Mouse (Mus musculus) cortical plate, adult 2 months (tissue): ENCODE results near the gene Sap25.

Experiments
- CTCF ChIP-seq: fragments of 200-500 bp; IDR thresholded peaks from 2 replicates; pipeline ENCODE4 v1.5.1; 2011; ENCODE audit warnings: mild to moderate bottlenecking, control low read depth, low read length; ENCODE audit not compliant: insufficient read depth; ENCODE audit errors: extremely low read depth
- POLR2A ChIP-seq: fragments of 200-500 bp; IDR thresholded peaks from 2 replicates; pipeline ENCODE4 v1.6.1; 2011; ENCODE audit warnings: mild to moderate bottlenecking, low read length, control low read depth; ENCODE audit not compliant: insufficient read depth; ENCODE audit errors: extremely low read depth

- TF ChIP-seq CTCF, result no peak
- no peak for TF ChIP-seq POLR2A
Observed at GRCm38 (mm10) chr5:137631591-137631990, 9.5 kb upstream of the Sap25 start.
